Mouse (Mus musculus) myocyte (in vitro differentiated cells): ENCODE measurements at regions not wholly inside any gene's neighbourhood (a gene's known extent, or its start where the extent isn't known, plus 50 kb on each side); places are given as distances from the start of the nearest gene placed in this dataset.

Source experiments
- MYOG ChIP-seq, 3 experiments: IDR thresholded peaks; one replicate each; pipeline ENCODE4 v1.6.1; 2011; ENCODE audit warnings: control low read depth in 2 of 3, low read depth in 2 of 3, mild to moderate bottlenecking in 2 of 3; ENCODE audit not compliant: insufficient read length in 2 of 3, control insufficient read depth in 1 of 3, insufficient read depth in 1 of 3
- POLR2A ChIP-seq: IDR thresholded peaks from one replicate; pipeline ENCODE4 v1.6.1; 2011; ENCODE audit warnings: low read depth, mild to moderate bottlenecking, control low read depth, moderate library complexity; ENCODE audit not compliant: insufficient read length
- POLR2AphosphoS2 ChIP-seq: IDR thresholded peaks from one replicate; pipeline ENCODE4 v1.6.1; 2011; ENCODE audit warnings: low read depth, control low read depth; ENCODE audit not compliant: insufficient read length
- USF1 ChIP-seq: IDR thresholded peaks from one replicate; pipeline ENCODE4 v1.6.1; 2011; ENCODE audit warnings: low read depth, mild to moderate bottlenecking, control low read depth, moderate library complexity

DNA sequence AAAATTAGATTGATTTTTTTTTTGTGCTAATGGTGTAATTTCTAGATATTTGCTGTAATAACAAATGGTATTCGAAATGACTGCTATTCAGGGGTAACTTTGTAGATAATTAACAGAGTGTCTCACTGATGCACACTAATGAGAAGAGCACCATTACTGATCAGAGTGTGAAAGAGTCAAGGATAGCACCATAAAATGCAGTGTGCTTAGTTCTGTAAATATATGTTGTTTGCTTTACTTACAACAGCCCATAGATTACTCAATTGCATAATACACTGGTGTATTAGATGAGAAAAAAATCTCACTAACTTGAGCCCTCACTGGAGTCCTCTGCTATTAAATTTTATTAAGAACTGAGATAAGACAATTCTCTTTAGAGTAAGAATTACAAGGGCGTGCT lies 800.1 kb upstream of the Cited2 start:
- TF ChIP-seq POLR2AphosphoS2, result no peak
- no peak for TF ChIP-seq POLR2A
- TF ChIP-seq MYOG (IDR thresholded peaks at IDR 0.05; ENCODE audit: control insufficient read depth in 1 of 3, insufficient read depth in 1 of 3, insufficient read length in 2 of 3, low read depth in 2 of 3), result no peak
- TF ChIP-seq USF1, result no peak
